Mouse (Mus musculus) ZHBTc4 (cell line): Measurements from ENCODE around the gene Slc36a3.

Experiments
- DNase-seq: peaks from one replicate; pipeline ENCODE4 v3.0.0-alpha.2; 2011; ENCODE audit warnings: low read depth, low spot score

Gene Slc36a3

GRCm38 (mm10) chr11:55146855-55147254, 4.7 kb downstream of the Slc36a3 start:
- DNase-seq = peak; percentile 30

- DNase-seq = no peak
Measured at GRCm38 (mm10) chr11:55144011-55144410, 7.5 kb downstream of the Slc36a3 start.

GRCm38 (mm10) chr11:55141502-55141901, 10.0 kb downstream of the Slc36a3 start:
- DNase-seq = no peak

GRCm38 (mm10) chr11:55137646-55138045, 13.9 kb downstream of the Slc36a3 start:
- no peak for DNase-seq

- DNase-seq = peak; percentile 60
Measured at GRCm38 (mm10) chr11:55136770-55137547, 14.5 kb downstream of the Slc36a3 start.

- DNase-seq = no peak
Measured at GRCm38 (mm10) chr11:55134871-55135270, 16.6 kb downstream of the Slc36a3 start.

GRCm38 (mm10) chr11:55134407-55134806, 17.1 kb downstream of the Slc36a3 start:
- no peak for DNase-seq

- DNase-seq = no peak
Measured at GRCm38 (mm10) chr11:55133204-55133603, 18.3 kb downstream of the Slc36a3 start.

- DNase-seq = no peak
Measured at GRCm38 (mm10) chr11:55131946-55132345, 19.6 kb downstream of the Slc36a3 start.

- peak; percentile 91 for DNase-seq
Measured at GRCm38 (mm10) chr11:55131077-55131742, 20.3 kb downstream of the Slc36a3 start.

- no peak for DNase-seq
Measured at GRCm38 (mm10) chr11:55128411-55128810, 23.1 kb downstream of the Slc36a3 start.

- no peak for DNase-seq
Measured at GRCm38 (mm10) chr11:55127937-55128336, 23.6 kb downstream of the Slc36a3 start.

GRCm38 (mm10) chr11:55126663-55127062, 24.8 kb downstream of the Slc36a3 start:
- no peak for DNase-seq

- no peak for DNase-seq
Measured at GRCm38 (mm10) chr11:55121430-55121829, 30.1 kb downstream of the Slc36a3 start.

- peak; percentile 53 for DNase-seq
Measured at GRCm38 (mm10) chr11:55120821-55121271, 30.7 kb downstream of the Slc36a3 start.

GRCm38 (mm10) chr11:55120279-55120678, 31.2 kb downstream of the Slc36a3 start:
- peak; percentile 53 for DNase-seq

- no peak for DNase-seq
Measured at GRCm38 (mm10) chr11:55117031-55117430, 34.5 kb downstream of the Slc36a3 start.

GRCm38 (mm10) chr11:55116004-55116403, 35.5 kb downstream of the Slc36a3 start:
- DNase-seq = no peak

GRCm38 (mm10) chr11:55114291-55114690, 37.2 kb downstream of the Slc36a3 start:
- DNase-seq = peak; percentile 23

- peak; percentile 69 for DNase-seq
Measured at GRCm38 (mm10) chr11:55113861-55114250, 37.7 kb downstream of the Slc36a3 start.

GRCm38 (mm10) chr11:55113209-55113860, 38.2 kb downstream of the Slc36a3 start:
- DNase-seq = peak; percentile 78

GRCm38 (mm10) chr11:55110566-55111169, 40.8 kb downstream of the Slc36a3 start:
- no peak for DNase-seq
